Mouse (Mus musculus) left cerebral cortex, adult 8-10 months (tissue): ENCODE data around the gene Mb21d2. TPM values are rescaled to one million over a fixed set of nuclear protein-coding genes. Genes with fewer than 3 reads are reported as not detected.

ENCODE experiments used
- DNase-seq, 2 experiments: peaks; one replicate each; pipeline ENCODE4 v3.0.0; 2022; ENCODE audit warnings: low spot score in 2 of 2
- total RNA-seq, 4 experiments: library from RNA; stranded (reverse); gene quantifications; 2 replicates each; pipeline ENCODE4 v1.2.4; 2022

The Mb21d2 gene
- total RNA-seq, 4 experiments from 2014 or later = 32.4 to 35.2 (median 33.9) TPM

DNA sequence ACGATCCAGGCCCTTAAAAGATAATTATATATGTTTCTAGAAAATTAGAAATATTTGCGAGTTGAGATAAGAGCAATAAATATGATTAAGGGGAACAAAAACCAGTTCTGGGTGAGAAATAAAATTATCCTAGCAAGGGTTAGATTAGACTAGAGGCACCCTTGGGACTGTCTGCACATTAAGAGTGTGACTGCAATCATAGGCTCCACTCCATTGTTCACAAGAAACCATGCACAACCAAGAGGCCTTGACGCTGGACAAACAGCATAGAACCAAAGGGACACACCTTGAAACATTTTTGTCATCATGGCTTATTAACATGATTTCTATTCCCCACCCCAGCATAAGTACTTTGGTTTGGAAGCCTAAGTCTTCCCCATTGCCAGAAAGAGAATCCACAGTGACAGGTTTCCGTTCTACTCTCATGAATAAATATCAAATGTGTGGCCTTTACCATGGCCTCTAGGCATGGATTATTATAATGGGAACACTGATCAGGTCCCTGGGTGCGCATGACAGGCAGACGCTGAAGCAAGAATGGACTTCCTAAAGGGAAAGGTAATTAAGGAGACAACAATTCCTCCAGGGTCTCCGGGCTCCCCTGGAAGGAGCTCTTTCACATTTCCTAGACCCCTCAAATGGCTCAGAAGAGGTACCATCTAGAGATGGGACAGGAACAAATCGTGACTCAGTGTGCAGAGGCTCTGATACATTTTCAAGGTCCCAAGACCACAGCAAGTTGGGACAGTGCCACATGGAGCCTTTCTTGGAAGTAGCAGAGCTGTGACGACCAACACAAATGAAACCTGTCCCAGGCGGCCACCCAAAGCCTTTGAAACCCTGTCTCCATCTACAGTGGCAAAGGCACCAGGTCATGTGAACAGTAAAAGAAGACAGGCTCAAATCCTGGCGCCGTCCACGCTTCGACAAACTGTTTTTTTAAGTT lies 26.6 kb downstream of the Mb21d2 start:
- no peak for DNase-seq

DNA sequence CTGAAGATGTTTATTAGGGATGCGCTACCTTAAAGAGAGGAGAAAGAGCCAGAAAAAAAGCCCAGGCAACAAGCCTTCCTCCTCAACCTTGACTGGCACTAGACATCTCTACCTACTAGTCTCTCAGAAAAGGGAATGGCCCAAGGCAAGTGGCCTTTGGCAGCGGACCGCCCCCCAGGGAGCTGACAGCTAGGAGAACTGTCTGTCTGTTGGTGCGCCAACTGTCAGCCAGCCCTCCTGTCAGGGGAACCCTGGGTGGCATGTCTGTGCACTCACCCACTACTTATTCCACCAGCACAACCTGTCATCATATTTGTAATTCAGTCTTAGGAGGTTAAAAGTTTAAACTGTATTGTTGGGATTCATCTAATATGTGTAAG lies 30.3 kb downstream of the Mb21d2 start:
- DNase-seq = no peak

DNA sequence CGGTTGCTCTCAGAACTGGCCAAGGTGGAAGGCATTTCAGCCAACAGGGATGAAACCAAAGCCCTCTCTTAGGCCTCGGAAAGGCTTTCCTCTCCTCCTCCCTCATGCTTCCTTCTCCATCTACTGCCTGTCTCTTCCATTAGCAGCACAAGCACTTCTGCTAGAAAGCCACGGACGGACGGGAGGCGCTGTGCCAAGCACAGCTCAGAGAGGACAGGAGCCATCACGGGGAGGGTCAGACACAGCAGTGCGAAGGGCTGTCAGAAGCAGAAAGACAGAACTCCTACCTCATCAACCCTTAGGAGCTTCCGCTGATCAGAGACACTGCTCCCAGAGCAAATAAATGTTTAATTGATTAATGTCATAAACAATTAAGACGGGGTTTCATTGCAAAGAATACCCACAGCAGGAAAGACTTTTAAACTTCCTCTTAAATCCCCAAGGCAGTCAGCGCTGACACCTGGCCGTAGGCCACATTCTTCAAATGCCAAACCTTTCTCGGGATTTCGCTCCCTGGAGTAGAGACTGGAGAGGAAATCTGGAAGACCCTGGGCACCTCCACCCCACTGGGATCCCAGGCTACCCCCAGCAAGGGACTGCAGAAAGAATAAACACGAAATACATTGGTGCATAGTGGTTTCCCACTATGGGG lies 30.8 kb downstream of the Mb21d2 start:
- no peak for DNase-seq

DNA sequence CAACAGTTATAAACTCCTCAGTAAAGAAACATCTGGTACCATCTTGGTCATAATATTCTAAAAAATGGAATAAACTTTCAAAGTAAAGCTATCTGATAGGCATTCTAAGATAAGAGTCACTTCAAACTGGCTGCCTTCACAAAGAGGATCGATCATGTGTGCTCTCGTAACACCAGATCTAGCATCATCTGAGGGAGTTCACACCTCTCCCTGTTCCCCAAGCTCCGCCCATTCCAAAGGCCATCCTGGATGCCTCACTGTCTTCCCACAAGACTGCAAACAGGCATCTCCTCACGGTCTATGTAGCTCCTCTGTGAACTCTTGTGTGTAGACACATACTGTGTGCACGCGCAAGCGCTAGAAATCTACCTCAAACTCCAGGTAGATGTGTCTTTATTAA lies 32.9 kb downstream of the Mb21d2 start:
- no peak for DNase-seq

DNA sequence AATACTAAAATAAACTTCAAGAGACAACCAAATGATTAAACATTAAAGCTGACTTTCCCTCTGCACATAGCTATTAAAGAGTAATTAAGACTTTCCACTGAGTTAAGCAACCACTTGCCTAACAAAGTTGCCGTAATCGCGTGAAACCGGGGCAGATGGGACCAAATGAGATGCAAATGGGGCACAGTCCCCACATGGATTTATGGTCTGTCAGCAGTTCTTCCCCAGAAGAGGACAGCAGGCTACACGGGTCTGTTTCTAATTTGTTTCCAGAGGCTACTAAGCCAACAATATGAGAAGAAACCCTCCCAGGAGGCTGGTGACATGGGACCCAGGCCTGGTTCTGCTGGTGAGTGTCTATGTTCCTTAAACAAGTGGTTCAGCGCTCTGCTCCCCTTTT lies 34.6 kb downstream of the Mb21d2 start:
- DNase-seq = no peak

DNA sequence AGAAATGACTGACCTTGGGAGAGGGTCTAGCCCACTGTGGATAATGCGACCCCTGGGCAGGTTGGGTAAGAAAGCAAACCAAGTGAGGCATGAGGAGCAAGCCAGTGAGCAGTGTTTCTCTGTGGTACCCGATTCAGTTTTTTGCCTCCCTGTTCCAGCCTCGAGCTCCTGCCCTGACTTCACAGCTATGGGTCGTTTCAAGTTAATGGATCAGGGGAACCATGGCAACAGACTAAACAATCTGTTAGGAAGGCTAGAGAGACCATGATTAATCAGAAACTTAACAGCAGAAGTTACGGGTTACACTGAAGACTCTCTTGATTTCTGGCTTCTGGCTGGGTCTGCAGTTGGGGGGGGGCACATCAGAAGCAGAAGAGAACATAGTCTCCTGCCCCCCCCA lies 36.2 kb downstream of the Mb21d2 start:
- DNase-seq = no peak

DNA sequence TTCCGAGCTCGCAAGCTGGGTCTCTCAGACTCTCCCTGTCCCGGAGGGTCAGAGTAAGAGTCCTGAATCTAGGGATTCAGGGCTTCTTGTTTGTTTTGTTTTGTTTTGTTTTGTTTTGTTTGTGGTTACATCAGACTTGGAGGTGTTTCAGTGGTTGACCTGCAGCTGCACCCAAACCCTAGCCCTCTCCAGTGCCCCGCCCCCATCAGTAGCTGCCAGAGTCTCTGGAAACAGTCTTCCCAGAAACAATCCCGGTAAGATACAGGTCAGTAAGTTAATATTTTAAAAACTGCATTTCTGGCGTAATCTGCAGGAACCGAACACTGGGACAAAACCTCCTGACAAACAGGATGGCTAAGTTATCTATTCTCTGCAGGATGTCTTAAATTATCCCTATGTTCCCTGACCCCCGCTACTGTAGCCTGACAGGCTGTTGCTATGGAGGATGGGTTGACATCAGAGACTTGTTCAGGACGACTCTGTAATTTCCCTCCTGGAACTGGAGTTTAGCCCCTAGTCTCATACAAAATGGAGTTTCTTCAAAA lies 43.2 kb downstream of the Mb21d2 start:
- DNase-seq = no peak

DNA sequence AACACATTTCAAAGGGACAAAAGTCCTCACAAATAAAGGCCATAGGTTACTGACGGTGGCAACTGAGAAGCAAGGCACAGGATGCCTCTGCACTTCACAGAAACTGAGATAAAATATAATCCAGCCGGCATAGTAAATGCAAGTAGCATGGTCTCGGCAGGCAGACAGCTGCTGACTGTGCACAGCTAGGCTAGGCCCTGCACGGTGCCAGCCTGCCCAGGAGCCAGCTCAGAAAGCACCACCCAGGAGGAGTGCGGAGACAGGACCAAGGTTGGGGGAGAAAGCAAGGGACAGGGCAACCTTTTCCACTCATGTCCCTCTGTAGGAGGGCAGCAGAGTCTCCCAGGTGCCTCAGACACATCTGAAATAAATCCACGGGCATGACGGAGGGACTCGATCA lies 44.0 kb downstream of the Mb21d2 start:
- DNase-seq = no peak

DNA sequence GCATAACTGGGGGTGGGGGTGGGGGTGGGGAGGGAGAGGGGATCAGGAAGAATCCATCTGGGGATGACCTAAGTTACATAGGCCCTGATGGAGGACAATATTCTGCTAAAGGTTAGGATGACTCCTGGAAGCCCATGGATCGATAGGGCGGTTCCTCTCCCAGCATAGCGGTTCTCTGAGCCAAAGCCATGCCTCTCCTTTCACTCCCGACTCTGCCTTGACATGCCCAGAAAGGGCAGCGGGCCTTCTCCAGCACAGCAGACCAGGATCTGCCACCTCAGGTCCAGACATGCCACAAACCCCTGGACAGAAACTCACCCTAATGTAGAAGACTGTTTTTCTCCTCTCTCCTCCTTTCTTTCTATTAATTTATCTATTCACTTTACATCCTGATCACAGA lies 44.8 kb downstream of the Mb21d2 start:
- no peak for DNase-seq

DNA sequence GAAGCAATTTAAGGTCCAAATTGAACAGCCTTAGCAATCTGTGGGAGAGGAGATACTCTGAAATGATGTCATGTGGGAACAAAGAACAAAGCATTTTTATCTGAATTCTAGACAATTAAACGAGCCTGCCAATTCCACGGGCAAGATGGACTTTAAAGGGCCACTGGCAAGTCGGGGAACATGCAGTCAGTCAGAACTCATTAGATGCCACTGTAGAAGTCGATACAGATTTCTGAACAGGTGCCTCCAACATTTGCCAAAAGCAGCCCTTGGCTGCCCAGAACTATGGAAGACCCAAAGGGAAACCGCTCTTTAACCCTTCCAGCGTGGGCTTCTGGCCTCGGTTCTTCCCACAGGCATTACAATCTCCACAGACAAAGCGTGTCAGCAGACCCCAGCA lies 45.8 kb downstream of the Mb21d2 start:
- DNase-seq = no peak

DNA sequence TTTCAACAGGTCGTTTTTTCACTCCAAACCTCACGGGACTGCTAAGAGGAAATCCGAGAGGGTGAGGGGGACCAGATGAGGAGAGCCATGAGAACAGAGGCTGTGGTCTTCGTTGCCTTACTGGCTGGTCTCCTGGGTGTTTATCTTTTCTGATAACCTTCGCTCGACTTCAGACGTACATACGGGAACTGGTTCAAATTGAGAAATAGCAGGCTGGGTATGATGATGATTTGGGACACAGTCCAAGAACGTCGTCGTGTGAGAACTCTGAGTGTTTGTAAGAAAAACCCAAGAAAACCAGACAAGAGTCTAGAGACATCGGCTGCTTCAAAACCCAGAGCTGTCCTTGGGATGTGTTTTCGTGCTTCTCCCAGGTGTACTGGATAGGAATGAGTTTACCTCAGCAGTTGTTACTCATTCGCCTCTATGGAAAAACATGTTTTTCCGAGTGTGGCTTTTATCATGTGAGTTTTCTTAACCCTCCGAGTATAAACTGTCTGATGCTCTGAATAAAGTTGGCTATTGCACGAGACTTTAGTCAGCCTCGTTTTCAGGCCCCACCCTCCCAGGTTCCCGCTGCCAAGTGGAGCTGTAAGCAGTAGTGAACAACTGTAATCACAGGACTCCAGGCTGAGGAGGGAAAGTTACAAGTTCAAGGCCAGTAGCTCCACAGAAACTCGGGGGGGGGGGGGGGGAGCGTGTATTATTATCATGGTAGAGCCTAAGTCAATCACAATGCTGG lies 46.6 kb downstream of the Mb21d2 start:
- DNase-seq = no peak

DNA sequence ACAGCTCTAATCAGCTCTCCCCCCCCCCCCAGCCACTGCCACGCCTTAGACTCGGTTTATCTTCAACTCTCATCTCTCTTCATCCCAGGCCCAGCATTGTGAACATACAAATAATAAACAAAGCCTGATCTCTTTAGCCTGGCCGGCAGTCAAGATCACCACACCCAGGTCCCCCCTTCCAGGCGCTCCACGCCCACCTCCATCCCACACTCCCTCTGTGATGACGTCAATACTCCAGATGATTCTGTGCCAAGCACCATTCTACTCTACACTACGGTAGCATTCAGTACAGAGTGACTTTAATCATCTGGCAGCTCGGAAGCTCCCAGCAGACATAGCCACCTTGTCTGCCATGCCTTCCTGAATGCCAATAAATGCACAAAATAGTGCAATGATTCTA lies 47.7 kb downstream of the Mb21d2 start:
- DNase-seq = no peak

DNA sequence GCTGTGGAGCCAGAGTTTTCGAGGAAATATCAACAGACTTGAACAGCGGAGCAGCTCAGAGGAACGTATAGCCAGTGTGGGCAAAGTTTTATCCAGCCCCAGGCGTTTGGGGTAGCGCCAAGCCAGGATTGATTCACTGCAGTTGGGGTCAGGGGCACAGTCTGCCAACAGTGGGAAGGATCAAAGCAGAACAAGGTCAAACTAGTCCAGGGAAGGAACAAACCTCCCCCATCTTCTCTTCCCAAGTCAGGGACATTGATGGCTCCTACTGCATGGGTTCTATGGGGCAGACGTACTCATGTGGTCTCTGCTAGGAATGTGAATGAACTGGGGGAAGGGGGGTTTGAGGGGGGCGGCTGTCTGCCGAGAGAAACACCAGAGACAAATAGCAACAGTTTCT lies 48.7 kb downstream of the Mb21d2 start:
- DNase-seq = no peak

DNA sequence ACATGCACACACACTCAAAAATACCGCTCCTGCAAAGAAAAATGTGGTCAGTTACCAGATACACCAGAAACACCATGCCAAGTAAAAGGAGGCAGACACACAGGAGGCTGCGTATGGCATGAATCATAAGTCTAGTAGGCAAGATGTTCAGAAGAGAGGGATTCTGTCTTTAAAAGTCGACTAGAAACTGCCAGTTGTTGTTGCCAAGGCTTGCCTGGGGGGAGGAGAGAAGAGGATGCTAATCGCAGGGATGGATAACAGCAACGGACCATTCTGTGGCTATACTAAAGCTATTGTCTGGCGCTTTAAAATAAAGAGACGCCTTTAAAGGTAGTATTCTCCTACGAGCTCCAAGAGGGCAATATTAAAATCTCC lies 49.2 kb downstream of the Mb21d2 start:
- no peak for DNase-seq

DNA sequence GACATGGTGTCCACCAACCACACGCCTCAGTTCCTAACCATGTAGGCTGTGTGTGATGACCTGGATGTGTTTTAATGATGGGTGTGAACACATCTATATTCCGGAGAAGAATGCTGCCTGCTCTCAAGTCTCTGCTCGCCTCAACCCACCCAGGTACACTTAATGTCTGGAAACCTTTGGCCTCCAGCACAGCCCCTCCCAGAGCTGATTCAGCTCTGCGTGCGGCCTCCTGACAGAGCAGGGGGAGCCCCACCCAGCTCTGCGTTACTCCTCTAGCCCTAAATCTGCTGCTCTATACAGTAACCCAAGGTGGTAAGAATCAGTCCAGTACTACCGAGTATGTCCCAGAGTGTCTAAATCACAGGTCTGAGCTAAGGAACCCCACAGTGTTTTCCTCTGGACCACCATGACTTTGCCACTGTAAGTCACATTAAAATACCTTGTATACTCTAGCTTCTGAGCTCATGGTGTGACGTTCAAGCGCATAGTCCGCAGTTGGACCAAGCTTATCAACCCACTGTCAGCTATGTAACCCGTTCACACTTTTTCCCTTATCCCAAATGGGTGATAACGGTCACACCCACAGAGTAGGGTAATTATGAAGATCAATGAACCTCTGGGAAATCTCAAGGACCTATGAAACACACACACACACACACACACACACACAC lies 49.7 kb downstream of the Mb21d2 start:
- DNase-seq = no peak

DNA sequence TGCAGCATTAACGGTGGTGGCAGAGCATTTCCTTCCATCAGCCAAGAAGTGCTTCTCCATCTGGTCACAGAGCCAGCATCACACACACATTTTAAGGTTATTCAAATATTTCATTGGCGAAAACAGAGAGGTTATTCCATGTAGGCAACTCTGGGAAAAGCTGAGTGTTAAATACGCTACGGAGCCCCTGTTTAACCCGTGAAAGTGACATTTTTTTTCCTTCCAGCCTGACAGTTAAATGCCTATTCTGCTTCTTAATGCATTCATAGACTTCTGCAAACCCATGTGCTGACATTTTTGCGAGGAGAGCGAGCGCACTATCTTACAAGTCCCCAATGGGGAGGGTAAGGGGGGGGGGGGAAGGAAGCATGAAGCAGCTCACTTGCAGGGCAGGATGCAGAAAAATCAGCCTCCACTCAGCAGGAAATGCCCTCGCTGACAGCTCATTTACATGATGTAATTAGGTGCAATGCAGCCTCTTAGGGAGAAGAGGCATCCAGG lies 52.3 kb downstream of the Mb21d2 start:
- no peak for DNase-seq

DNA sequence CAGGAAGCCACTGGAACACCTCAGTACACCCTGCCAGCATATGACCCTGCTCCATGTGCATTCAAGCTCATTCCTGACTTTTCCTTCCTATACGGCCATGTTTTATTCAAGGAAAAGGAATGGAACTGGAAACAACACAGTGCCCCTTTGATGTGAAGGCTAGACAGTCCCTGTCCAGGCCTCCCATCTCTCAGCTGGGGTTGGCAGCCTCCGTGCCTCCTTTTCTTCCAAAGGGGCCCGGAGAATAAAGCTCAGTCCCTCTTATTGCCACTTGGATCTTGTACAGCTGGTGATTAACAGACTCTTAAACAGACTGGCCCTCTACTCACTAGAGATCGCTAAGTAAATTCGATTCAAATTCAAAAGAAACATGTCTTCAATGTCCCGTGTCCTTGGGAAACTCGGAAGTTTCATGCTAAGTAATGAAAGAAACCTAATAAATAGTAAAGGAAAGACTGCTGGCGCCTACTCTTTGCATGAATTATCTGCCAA lies 56.0 kb downstream of the Mb21d2 start:
- DNase-seq = no peak

DNA sequence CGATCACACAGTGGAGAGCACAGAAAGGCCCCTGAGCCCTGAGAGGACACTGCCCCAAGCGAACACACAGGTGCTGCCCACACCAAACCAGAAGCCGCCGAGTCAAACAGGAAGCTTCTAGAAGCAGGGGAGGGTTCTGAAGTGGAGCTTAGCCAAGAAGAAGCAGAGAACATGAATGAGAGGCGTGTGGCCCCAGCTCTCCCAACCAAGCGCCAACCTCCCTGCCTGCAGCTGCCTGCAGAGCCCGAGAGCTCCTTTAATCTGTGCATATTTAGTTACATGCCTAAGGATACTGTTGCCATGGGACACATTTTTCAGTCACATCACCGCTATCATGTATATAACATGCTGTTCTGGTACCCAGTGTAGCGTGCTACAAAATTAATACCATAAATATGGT lies 58.6 kb downstream of the Mb21d2 start:
- DNase-seq = no peak

DNA sequence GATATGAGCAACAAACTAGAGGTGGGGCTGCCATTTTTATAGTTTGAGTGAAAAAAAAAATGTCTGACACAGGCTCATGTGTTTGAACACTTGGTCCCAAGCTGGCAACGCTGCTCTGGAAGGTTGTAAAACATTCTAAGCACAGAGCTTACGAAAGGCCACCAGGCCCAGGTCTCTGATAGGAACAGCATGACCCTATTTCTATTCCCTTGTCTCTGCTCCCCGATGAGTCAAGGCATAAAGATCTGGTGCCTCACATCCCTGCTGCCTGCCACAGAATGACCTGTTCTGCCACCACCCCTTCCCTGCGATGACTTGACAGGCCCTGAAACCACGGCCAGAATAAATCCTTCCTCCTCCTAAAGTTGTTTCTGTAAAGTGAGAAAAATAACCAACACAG lies 59.0 kb downstream of the Mb21d2 start:
- no peak for DNase-seq

DNA sequence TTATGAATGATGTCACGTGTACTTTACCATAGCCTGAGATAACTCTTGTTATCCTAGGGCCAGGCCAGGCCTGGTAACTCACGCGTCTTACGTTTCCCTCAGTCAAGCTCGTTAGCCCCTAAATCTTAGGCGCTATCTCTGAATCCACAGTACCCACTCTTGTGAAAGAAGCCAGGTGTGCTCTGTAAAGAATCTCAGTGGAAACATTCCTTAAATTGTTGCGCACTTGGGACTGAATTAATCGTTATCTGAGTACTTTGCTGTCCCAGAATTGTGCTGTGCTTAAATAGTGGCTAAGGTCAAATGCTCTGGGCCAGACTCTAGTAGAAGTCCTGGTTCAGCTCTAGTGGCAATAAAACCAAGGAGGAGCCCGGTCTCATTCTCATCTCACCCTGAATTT lies 60.6 kb downstream of the Mb21d2 start:
- no peak for DNase-seq
